Mouse (Mus musculus) activated CD4-positive, CD25-positive, alpha-beta regulatory T cell, adult 4 months (primary cell): ENCODE measurements around the gene Col4a2. TPM values are rescaled to one million over a fixed set of nuclear protein-coding genes. Genes with fewer than 3 reads are reported as not detected.

Experiments used
- ATAC-seq: one replicate; pipeline ENCODE4 v1.8.0; 2017
- polyA plus RNA-seq, 2 experiments: library from polyadenylated mRNA; unstranded; fragments of 100-300 nt; shearing (Covaris generic); gene quantifications; one replicate each; pipeline ENCODE4 v1.2.1; 2017

Gene Col4a2
- polyA plus RNA-seq, 2 experiments from 2014 or later: not detected

DNA sequence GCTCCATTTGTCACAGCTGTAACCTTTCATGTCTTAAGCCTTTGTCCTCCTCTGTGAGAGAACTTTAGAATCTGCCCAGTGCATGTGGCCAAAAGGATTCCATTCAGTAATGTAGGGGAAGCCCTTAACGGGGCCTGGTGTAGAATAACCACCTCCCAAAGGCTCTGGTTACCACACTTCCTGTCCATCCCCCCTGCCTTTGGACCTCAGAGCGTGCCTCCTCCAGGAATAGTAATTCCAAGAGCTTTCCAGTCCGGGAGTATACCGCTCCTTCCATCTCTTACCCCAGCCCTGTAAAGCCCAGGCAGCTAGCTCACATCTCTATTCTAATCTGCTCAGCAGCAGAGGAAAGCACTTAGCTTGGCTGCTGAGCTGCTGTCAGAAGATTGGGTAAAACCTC is 14.7 kb downstream of the Col4a2 start:
- no peak for ATAC-seq

DNA sequence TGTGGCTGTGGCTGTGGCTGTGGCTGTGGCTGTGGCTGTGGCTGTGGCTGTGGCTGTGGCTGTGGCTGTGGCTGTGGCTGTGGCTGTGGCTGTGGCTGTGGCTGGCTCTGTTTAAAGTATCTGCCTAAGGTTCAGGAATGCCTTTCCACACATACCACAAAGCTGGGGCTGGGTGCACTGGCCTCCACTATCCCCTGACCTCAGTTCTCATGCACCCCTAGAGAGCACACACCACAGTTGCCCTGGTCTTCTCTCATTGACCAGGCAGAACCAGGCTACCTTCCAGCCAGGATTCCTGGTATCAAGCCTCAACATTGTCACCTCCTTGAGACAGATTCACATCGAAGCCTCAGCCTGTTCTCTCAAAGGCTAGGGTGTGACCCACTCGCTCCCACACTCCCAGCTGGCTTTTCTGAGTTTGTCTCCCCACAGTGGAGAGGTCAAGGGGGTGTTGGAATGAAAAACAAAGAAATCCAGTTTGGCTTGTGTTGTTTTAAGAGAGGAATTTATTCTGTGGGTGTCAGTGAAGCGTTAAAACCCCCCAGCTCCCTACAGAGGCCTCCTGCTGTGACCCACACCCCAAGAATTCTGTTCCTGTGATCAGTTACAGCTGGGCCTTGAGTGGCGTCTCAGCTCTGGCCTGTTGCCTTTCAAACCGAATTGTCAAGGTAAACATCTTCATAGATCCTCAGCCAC is 15.3 kb downstream of the Col4a2 start:
- no peak for ATAC-seq

DNA sequence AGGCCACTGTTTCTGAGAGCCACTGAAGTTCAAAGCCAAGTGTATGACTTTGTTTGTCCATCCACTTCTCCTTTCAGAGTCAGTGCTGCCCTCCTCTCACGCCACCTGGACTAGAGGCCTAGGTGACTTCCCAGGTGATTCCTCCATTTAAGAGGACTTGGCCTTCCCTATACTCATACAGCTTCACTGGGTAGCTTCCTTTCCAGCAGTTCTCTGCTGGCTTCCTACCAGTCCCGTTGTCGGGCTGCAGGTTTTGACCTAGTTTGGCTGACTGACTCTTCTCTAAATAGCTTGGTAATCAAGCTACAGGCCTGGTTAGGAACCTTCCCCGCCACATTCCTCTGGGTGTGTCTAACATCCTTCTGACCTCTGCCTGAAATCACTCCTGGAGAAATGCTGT is 19.0 kb downstream of the Col4a2 start:
- no peak for ATAC-seq

DNA sequence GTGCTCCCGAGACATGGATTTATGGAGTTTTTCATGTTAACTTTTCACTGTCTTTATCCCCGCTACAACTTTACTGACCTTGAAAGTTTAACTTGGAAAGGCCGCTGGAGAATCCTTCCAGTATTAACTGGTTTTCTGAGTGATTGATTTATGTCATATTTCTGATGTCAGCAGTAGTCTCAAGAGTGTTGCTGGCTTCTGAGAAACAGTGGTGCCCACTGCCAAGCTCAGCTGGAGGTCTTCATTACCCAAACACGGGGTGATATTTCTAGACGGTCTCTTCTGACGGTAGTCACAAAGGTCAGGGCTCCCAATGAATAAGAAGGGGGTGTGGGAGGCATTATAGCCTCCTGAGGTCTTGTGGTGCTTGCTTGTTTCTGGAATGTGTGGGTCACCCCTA is 21.1 kb downstream of the Col4a2 start:
- no peak for ATAC-seq

DNA sequence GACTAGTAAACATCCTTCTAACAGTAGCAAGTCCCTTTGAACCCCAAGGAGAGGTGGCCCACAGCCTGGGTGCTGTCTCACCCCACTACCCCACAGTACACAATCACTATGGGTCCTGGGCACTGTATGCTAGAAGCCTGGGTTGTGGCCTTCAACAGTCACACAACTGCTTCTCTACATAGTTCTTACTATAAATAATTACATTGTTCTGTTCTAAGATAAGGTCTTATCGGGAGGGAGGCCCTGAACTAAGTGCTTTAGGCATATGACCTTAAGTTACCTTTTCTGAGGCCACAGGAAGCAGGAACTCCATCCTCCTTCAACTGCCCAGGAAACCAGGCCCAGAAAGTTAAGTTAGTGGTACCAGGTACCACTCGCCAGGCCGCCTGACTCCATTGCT is 21.9 kb downstream of the Col4a2 start:
- no peak for ATAC-seq

DNA sequence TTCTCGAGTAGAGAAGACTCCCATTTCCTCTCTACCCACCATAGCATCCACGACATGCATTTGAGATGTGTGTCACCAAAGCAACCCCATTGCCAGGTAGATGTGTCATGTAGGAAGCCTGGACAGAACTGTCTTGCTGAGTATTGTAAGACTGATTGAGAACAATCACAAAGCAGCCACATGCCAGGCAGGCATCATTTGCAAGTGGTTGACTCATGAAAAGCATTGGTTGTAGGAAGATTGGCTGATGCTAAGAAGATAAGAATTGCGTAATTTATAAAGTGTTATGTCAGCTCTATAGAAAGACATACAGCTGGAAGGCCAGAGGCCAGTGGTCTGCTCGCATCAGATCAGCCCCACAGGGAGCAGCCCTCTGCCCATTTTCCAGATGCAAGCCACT is 22.6 kb downstream of the Col4a2 start:
- no peak for ATAC-seq

DNA sequence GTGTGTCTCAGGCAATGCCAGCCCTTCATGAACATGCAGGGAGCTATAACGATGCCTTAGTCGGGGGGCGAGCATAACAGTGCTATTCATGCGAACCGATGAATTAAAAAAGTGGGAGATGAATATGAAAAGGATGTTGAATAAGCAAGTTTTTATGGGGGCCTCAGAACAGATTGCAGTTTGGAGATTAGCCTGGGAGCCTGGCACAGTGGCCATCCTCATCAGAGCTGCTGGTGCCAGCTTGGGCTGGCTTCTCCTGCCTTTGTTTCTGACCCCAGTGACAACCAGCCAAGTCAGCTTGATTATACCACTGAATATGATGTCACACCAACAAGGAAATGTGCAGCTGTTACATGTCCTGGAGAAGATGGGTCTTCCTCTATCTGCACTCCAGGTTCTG is 23.7 kb downstream of the Col4a2 start:
- no peak for ATAC-seq

DNA sequence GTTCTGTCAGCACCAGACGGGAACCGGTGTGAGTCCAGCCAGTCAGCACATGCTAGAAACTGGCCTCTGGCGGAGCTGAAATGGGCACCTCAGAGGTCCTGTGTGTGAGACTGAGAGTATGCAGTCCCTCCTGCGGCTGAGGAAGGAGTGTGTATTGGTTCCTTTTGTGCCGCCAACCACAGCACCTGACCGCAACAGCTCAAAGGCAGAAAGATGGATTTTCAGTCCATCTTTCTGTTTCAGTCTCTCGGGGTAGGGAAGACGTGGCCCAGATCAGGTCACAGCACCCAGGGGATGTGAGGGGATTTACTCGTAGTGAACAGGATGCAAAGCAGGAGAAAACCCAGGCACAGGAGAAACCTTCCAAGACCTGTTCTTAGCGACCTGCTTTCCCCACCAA is 25.0 kb downstream of the Col4a2 start:
- no peak for ATAC-seq

DNA sequence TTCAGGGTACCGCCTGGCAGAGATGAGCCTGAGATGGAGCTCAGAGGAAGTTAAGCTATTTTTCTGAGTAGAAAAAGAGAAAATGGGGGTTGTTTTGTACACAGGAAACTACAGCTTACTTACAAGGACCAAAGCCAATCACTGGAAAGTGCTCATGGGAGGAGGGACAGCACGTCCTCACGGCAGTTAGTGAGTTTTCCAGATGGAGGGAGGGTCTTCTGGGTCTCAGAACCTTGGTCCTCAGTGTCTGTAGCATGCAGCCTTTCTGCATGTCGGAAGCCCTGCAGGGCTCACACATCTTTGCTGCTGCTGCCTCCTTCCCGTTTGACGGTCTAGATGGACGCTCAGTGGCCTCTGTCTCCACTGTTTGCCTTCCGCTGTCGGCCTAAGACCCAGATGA is 25.9 kb downstream of the Col4a2 start:
- ATAC-seq: no peak

DNA sequence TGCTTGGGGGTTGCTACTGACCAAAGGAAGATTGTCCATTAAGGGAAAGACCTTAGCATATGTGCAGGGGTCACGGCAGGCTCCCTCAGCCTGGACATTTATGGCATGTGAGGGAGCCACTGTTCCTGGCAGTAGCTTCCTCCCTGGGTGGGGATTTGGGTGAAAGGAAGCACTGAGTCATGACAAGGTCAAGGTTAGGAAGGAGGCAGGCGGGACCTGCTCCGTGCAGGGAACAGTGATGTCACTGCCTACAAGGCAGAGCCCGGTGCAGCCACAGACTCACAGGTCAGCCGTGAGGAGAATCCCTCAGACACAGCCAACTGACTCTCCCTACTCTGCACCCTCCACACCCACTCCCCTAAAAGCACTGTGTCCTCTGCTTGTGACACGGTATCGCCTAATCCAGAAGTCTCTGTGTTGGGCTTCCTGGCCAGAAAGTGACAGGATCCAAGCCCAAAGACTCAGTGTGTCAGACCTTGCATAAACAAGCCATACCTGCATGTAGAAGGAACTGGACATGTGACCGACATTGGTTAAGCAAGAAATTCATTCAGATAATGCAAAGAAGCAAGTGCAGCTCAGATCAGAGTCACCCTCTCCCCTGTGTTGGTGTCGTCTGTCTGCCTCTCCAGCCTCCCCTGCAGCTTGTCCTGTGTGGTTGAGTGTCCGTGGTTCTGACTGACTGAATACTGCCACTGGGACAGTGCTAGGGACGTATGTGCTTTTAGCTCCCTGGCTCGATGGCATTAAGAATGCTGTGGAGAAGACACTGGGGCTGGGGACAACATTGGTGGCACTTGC is 27.9 kb downstream of the Col4a2 start:
- no peak for ATAC-seq

DNA sequence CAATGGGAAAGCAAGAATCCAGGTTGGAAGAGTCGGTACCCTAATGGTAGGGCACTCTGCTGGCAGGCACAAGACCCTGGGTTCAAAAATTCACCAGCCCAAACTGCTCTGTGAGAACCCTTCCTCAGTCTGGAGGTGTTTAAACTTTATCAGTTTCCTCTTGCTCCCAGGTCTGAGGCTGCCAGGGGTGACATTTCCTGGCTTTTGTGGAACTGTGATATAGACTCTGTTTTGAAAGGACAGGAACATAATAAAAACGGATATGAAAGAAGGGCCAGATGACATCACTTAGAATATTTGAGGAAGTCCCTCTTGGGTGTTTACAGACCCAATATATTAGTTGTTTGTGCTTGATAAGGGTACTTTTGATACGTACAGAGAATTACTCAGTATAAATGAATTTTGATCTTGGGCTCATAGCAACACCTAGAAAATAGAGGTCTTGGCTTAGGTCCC is 28.5 kb downstream of the Col4a2 start:
- no peak for ATAC-seq

DNA sequence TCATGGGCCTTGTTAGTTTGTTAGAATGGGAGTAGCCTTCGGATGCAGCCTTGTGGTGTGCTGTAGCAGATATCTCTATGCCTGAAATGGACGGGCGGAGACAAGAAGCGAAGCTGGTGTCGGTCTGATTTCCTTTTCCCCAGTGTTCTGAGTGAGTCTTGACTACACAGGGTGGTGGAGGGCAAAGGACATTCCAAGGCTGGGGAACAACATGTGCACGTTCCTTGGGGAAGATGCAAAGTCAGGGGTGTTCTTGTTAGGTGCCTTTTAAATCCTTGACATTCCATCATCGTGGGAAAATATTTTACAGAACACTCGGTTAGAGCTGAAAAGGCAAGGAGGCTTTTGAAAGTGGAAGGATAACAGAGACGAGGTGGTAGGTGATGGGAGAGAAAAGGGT is 31.9 kb downstream of the Col4a2 start:
- no peak for ATAC-seq

DNA sequence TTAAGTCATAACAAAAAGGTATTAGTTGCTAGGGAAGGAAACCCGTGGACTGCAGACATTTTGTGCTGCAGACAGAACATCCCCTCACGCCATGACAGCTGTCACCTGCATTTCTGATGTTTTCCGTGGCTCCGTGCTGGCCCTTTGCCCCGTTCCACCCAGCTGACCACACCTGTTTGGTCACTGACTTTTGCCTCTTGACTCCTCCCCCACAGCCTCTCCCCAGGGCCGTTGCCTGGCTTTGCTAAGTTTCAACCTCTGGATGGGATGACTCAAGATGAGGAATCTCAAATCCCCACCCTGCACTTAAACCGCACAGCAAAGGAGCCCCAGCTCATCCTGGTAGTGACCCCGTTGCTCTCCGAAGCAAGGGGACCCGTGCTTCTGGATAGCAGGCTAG is 33.6 kb downstream of the Col4a2 start:
- no peak for ATAC-seq

DNA sequence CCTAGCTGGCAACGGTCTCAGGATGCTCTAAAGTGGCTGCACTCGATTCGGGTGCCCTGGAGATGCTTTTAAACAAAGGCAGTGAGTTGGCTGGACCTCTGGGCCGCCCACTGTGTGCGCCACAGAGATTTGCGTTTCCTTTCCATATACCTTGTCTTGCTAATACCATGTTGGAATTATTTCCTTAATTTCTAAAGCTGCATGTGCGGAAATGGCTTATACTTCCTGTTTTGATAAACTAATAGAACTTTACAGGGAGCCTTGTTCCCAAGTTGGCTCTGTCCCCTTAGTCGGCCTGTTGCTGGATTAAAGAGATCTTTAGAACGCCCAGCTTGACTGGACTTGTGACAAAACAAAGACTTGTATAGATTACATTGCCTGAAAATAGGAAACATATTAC is 35.1 kb downstream of the Col4a2 start:
- ATAC-seq: no peak

DNA sequence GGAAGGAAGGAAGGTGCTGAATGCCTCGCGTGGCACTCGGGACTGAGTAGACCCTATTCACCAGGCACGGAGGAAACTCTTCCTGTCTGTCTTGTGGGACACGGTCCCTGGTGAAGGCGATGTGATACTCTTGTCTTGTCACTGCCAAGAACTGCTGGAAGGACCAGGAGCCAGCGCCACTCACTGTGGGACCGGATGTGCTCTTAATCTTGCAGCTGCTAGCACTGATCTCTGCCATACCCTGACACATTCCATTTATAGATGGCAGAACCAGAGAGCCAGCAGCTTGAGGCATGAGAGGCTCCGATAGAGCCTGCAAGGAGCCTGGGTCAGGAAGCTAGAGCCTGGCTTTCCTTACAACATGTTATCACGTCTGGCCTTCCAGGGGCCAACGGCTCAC is 36.0 kb downstream of the Col4a2 start:
- ATAC-seq: no peak

DNA sequence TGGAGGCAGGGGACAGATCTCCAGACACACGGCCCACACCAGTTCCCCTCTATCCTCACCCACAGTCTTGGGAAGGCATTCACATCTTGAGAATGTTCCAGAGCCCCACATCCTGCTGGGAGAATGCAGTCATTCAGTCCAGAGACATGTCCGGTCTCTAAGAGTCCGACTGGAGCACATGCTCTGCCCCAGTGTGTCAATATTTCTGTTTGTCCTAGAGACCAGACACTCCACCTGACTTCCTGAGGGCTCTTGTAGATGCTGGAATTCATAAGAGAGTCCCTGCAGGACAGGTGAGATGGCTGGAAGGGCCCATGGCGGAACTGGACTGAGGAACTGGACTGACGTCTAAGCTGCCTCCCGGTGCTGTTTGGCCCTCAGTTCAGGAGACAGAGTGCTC is 38.8 kb downstream of the Col4a2 start:
- no peak for ATAC-seq

DNA sequence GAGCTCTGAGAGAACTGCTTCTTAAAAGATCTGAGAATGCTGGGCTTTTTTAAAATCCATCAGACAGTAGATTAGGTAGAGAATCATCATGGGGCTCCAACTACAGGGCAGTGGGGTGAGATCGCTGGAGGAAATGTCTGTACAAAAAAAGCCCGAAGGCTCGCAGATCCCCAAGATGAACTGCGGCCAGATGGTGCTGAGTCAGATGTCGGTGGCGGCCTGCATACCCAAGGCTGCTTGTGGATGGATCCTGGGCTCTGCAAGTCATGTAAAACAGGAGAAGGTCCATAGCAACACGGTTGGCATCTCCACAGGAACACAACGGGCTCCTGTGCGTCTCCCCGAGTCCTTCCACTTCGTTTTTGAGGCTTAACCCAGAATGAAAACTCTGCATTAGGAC is 39.9 kb downstream of the Col4a2 start:
- ATAC-seq: no peak

DNA sequence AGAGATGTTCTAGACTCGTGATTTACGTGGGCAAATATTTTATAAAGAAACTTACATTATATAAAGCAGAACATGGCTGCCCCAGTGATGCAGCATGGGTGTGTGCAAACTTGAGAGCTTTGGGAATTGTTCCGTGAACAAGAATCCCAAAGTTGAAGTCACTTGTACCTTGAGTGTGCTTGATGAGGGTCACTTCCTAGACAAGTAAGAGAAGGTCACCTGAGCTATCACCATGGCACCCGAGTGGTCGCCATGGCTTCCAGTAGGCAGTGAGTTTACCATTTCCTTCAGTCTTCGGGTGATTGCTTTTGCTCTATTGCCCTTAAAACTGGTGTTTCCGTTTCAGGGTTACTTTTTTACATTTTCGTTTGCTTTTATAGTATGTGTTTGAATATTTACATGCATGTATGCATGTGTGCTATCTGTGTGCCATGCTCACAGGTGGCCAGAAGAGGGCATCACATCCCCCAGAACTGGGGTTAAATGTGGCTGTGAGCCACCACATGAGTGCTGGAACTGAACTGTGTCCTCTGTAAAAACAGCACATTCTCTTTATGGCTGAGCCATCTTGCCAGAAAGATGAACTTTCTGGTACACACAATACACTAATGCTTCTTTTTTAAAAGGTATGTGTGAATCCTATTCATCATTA is 42.3 kb downstream of the Col4a2 start:
- no peak for ATAC-seq

DNA sequence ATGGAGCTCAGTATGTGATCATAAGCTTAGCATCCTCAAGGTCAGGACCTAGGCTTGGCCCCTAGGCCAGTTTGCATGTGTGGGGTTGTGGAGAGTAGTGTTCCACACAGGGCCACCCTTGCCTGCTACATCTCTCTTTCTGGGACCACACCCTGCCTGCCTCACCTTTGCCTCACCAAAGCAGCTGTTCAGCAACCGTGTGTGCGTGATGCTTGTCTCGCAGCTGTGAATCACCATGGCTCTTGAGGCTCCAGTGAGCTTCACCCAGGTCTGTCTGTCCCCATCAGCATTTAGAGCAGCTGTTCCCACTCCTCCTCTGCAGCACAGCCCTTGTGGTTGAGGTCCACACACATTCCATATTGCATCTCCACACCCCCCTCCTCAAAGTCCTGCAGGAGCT is 43.3 kb downstream of the Col4a2 start:
- ATAC-seq: no peak

DNA sequence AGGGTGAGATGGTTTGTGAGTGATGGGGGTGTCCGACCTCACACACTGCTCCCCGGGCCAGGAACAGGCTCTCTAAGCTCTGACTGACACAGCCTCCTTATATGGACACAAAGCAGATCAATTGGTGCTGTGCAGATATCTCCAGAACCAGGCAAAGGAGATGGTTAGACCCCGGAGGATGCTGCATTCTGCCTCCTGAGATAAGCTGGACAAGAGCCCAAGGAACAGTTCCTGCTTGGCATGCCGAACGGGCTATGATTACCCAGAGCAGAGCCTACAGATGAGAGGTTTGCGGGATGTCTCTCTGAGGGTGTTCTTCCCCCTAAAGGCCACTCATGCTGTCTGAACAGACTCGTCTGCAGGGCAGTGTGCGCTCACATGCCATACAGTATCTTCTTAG is 44.2 kb downstream of the Col4a2 start:
- no peak for ATAC-seq

DNA sequence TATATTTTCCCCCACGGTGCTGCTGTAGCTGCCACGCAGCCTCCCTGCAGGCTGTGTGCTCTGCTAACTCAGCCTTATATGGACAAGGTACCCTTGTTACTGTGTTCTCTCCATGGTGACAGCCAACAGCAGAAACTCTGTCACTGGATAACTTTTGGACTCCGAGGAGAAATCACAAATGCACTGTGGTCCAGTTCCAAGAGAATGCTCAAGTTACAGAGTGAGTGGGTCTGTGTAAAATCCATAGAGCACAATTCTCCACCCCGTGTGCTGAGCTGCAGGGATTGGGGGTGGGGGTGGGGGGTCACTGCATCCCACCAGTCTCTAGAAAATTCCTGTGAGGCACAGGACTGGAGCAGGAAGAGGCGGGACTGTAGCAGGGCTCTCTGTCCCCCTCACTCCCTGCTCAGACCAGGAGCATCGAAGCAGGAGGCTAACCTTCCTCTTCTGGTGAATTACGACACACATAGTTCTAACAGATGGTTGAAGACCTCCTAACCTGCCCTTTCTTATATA is 45.4 kb downstream of the Col4a2 start:
- ATAC-seq: no peak

DNA sequence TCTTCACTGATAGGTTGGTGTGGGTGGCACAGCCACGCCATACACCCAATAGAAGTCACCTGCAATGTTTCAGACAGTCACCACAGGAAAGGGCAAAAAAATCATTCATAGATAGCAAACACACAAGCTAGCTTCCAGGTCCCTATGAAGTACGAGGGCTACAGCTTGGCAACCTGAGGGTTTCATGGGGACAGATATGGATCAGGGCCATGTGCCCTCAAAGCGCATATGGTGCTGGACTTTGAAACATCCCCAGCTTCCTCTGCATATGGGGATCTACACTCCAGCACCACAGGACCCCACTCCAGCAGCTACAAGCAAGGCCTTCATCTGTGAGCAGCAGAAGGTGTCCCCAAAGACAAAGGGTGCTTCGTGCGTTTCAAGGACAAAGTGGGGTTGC is 47.2 kb downstream of the Col4a2 start:
- ATAC-seq: no peak

DNA sequence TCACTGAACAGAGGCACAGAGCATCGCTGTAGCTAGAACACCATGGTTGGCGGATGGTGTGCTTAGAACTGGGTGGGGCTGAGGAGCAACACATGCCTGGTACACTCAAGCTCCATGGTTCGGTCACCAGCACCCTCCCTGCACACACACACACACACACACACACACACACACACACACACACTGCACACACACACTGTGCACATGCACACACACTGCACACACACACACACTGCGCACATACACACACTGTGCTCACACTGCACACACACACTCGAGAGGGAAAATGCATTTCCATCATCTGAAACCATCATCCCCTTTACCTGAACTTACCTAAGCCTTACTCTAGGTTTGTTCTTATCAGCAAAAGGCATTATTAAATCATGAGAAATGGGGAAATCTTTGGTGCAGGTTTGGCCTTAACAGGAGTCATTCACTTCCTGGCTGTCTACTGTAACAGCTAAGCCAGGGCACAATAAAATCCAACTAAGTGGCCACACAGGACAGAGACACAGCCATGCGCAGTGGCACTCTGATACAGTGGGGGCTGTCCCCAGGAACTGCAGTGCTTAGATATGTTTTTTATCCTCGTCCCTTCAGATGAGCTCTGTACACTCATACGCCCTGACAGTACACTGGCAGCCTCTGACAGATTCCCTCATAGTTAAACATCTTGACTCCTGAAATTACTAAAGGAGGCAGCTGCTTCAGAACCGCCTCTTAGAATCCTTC is 49.1 kb downstream of the Col4a2 start:
- no peak for ATAC-seq
